25 mouse cellular contexts compared by ENCODE assay signal in the genomic region with DNA sequence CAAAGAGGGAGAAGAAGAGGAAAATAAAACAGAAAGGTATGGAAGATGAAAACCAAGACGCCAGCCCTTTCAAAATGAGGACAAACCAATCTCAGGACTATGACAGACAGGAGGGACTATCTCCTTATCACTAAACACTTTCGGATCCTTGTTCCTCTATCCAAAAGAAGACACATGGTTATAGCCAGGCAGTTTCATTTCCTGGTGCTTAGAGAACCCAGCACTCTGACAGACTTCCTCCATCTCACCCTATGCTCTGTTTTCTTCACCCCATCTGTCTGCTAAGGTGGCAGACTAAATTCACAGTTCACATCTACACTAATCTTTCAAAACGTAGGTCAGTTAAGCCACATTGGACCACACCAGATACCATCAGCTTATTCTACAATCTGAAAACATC. TPM values are rescaled to one million over a fixed set of nuclear protein-coding genes. Genes with fewer than 3 reads are reported as not detected.
DNase-seq lines count a peak whose midpoint lies in the region; ATAC-seq and TF ChIP-seq lines count a peak whose summit lies in the region.
"Had no signal": no experiment of that assay in that cellular context is flagged by ENCODE, and none has a peak within 500 bp of the region (broad histone marks: within the 10 kb centered on the region; RNA-seq: fewer than 3 reads in every experiment).

No protein-coding gene starts in this region.

- H3K4me2 ChIP-seq in forebrain, embryonic 13.5 days = no peak overlapping the region
- H3K4me2 ChIP-seq: embryonic facial prominence, embryonic 15.5 days; forebrain, embryonic 15.5 days; hindbrain, embryonic 14.5 days; intestine, embryonic 15.5 days had no signal

- 13% methylated on average over 3 of the region's 3 CpGs for WGBS in macrophage (ENCODE audit: missing documents)
- 91% methylated on average over 3 of the region's 3 CpGs for WGBS in forebrain, embryonic 13.5 days

- H3K79me2 ChIP-seq in macrophage (ENCODE audit: inconsistent target) = peaks cover 10% of the 10 kb centered on the region; the same call in 1 of the 2 replicates

- H3K9me3 ChIP-seq in forebrain, embryonic 13.5 days (replicated peaks) = no peaks in the 10 kb centered on the region
- H3K9me3 ChIP-seq: embryonic facial prominence, embryonic 15.5 days; forebrain, embryonic 10.5 days; forebrain, embryonic 15.5 days; heart, embryonic 10.5 days; intestine, embryonic 15.5 days had no signal

- no peak overlapping the region for H3K9ac ChIP-seq in forebrain, embryonic 13.5 days
- H3K9ac ChIP-seq: embryonic facial prominence, embryonic 15.5 days; forebrain, embryonic 15.5 days; hindbrain, embryonic 14.5 days; intestine, embryonic 15.5 days had no signal

- TF ChIP-seq CTCF in layer of hippocampus, adult 2 months (conservative IDR thresholded peaks at IDR 0.05) = no peak

- no peak for DNase-seq in layer of hippocampus, adult 2 months (ENCODE audit: low spot score in 2 of 2)
- DNase-seq in layer of hippocampus, adult 18-20 months (ENCODE audit: low spot score in 2 of 2) = no peak
- peak; percentile 8 for DNase-seq in c-Kit-positive CD71-negative TER-119-negative erythroid progenitor cells, embryonic 14.5 days (ENCODE audit: low read depth)
- peak; percentile 8 for DNase-seq in splenic B cell, adult 2 months (ENCODE audit: low read depth, low spot score)
- no peak for DNase-seq in kidney, postnatal 25 days
- no peak for DNase-seq in kidney, adult 11 months
- DNase-seq: adrenal gland, adult 2 months; adrenal gland, postnatal 25 days; cerebellum, adult 11 months; cerebellum, adult 8-10 months; cerebellum, postnatal 14 days; gastrocnemius, postnatal 25 days; heart, adult 18-20 months; heart, postnatal 10 days; kidney, adult 2 months had no signal

- H3K36me3 ChIP-seq in macrophage (ENCODE audit: inconsistent target) = peaks cover 38% of the 10 kb centered on the region
- peaks cover 13% of the 10 kb centered on the region for H3K36me3 ChIP-seq in splenic B cell, adult 2 months (ENCODE audit: control insufficient read depth, insufficient read depth, low read length, poor library complexity, severe bottlenecking)
- H3K36me3 ChIP-seq in forebrain, embryonic 13.5 days (ENCODE audit: poor library complexity, severe bottlenecking) = peaks cover 71% of the 10 kb centered on the region

- H3K27ac ChIP-seq in layer of hippocampus, adult 2 months = peak overlapping the region; percentile 69; the same call in 1 of the 2 replicates
- peak overlapping the region; percentile 31 for H3K27ac ChIP-seq in macrophage
- H3K27ac ChIP-seq in forebrain, embryonic 13.5 days = no peak overlapping the region
- H3K27ac ChIP-seq: embryonic facial prominence, embryonic 15.5 days; forebrain, embryonic 10.5 days; forebrain, embryonic 15.5 days; heart, embryonic 10.5 days; hindbrain, embryonic 14.5 days; intestine, embryonic 15.5 days had no signal

- no peaks in the 10 kb centered on the region for H3K4me1 ChIP-seq in forebrain, embryonic 13.5 days
- H3K4me1 ChIP-seq: embryonic facial prominence, embryonic 15.5 days; forebrain, embryonic 15.5 days; heart, embryonic 10.5 days; intestine, embryonic 15.5 days had no signal

- H3K27me3 ChIP-seq in splenic B cell, adult 2 months (ENCODE audit: control insufficient read depth, insufficient read depth, low read length, poor library complexity, severe bottlenecking) = no peaks in the 10 kb centered on the region
- H3K27me3 ChIP-seq in forebrain, embryonic 13.5 days = no peaks in the 10 kb centered on the region
- H3K27me3 ChIP-seq: embryonic facial prominence, embryonic 15.5 days; forebrain, embryonic 15.5 days; intestine, embryonic 15.5 days; Patski had no signal

- H3K4me3 ChIP-seq in layer of hippocampus, adult 2 months = no peak overlapping the region
- no peak overlapping the region for H3K4me3 ChIP-seq in macrophage (ENCODE audit: inconsistent target)
- no peak overlapping the region for H3K4me3 ChIP-seq in forebrain, embryonic 13.5 days
- H3K4me3 ChIP-seq: embryonic facial prominence, embryonic 15.5 days; erythroblast, embryonic 14.5 days; forebrain, embryonic 10.5 days; forebrain, embryonic 15.5 days; heart, embryonic 10.5 days; intestine, embryonic 15.5 days had no signal

- ATAC-seq in forebrain, embryonic 13.5 days = no peak
- ATAC-seq: forebrain, embryonic 15.5 days; intestine, embryonic 15.5 days; Patski had no signal

RNA-seq across cellular contexts. Expression of a gene that starts 29.4 kb away (rescaled TPM):
- total RNA-seq in layer of hippocampus, adult 2 months (2021) = 10 to 100 TPM; 88.3 to 92.9 TPM
- 100 to 1,000 TPM in 1 of 2 experiments, 10 to 100 TPM in 1; 82.3 to 100 TPM for total RNA-seq in layer of hippocampus, adult 18-20 months (2021)
- total RNA-seq in macrophage (2018; cell fraction: chromatin; rRNA removed) = 100 to 1,000 TPM in 20 of 26 experiments, 10 to 100 TPM in 6; 79.2 to 231 (median 134) TPM
- 10 to 100 TPM; 19.4 to 36.3 (median 23.0) TPM for total RNA-seq in macrophage (2018; cell fraction: cytosol; rRNA removed)
- total RNA-seq in macrophage (2018; cell fraction: nucleus; rRNA removed) = 100 to 1,000 TPM in 3 of 26 experiments, 10 to 100 TPM in 23; 47.4 to 203 (median 75.8) TPM
- 9.9 to 17.1 TPM (median 17.1 TPM) in 3 replicates for polyA plus RNA-seq in macrophage (2018)
- polyA plus RNA-seq in forebrain, embryonic 13.5 days (2015; fragmentation: Nextera tagmentation; extraction: Ambion mirVana) = 43.4 and 46.0 TPM in 2 replicates

RNA-seq across cellular contexts. Expression of a gene that starts 43.0 kb away (rescaled TPM):
- total RNA-seq in layer of hippocampus, adult 2 months (2021) = 10 to 100 TPM; 28.4 to 32.1 TPM
- total RNA-seq in layer of hippocampus, adult 18-20 months (2021) = 10 to 100 TPM; 31.9 to 32.9 TPM
- total RNA-seq in macrophage (2018; cell fraction: chromatin; rRNA removed) = 10 to 100 TPM in 25 of 26 experiments, 1 to 10 TPM in 1; 5.3 to 36.8 (median 18.8) TPM
- 10 to 100 TPM; 24.8 to 57.6 (median 35.9) TPM for total RNA-seq in macrophage (2018; cell fraction: cytosol; rRNA removed)
- total RNA-seq in macrophage (2018; cell fraction: nucleus; rRNA removed) = 100 to 1,000 TPM in 1 of 26 experiments, 10 to 100 TPM in 25; 17.0 to 108 (median 34.5) TPM
- polyA plus RNA-seq in macrophage (2018) = 16.6 to 78.3 TPM (median 44.0 TPM) in 3 replicates
- polyA plus RNA-seq in forebrain, embryonic 13.5 days (2015; fragmentation: Nextera tagmentation; extraction: Ambion mirVana) = 103 and 120 TPM in 2 replicates

Comparison
In these comparisons a context has a peak if more than half of its experiments do, and no peak if none do; other contexts are left out.
1. DNase-seq: peak in c-Kit-positive CD71-negative TER-119-negative erythroid progenitor cells, embryonic 14.5 days (single experiment) and splenic B cell, adult 2 months (single experiment); none in layer of hippocampus, adult 2 months (0 of 2), layer of hippocampus, adult 18-20 months (0 of 2), kidney, postnatal 25 days (0 of 2) and kidney, adult 11 months (single experiment).